Mouse (Mus musculus) heart, embryonic 14.5 days (tissue): ENCODE data around the gene Rnf111. TPM values are rescaled to one million over a fixed set of nuclear protein-coding genes. Genes with fewer than 3 reads are reported as not detected.

ENCODE experiments used
- ATAC-seq: fragments of 200-750 bp; cut with Nextera tagmentation; 2 replicates; pipeline ENCODE4 v1.8.0; 2017; ENCODE audit warnings: low read depth, moderate TSS enrichment; ENCODE audit not compliant: insufficient number of reproducible peaks, insufficient read depth, low FRiP score
- H3K27ac ChIP-seq, 2 experiments: fragments of 200-500 bp in 1 of 2; fragments of 300-500 bp in 1 of 2; sonication (generic) in 1 of 2; replicated peaks in 1 of 2; 2 replicates each; pipeline ENCODE4 v1.5.1; 2012 to 2014; ENCODE audit warnings: low read depth in 2 of 2, low read length in 2 of 2, control low read depth in 1 of 2, mild to moderate bottlenecking in 1 of 2, mixed read lengths in 1 of 2; ENCODE audit not compliant: control insufficient read depth in 1 of 2, insufficient read depth in 1 of 2
- H3K27me3 ChIP-seq: fragments of 300-500 bp; sonication (generic); 2 replicates; pipeline ENCODE4 v1.6.1; 2014; ENCODE audit warnings: mild to moderate bottlenecking, low read length, control low read depth; ENCODE audit not compliant: control insufficient read depth, insufficient read depth
- H3K36me3 ChIP-seq: fragments of 300-500 bp; sonication (generic); 2 replicates; pipeline ENCODE4 v1.6.1; 2014; ENCODE audit warnings: mild to moderate bottlenecking, control low read depth, low read length, mixed read lengths; ENCODE audit not compliant: control insufficient read depth, insufficient read depth
- H3K4me1 ChIP-seq, 2 experiments: fragments of 200-500 bp in 1 of 2; fragments of 300-500 bp in 1 of 2; sonication (generic) in 1 of 2; 2 replicates each; pipeline ENCODE4 v1.6.1; 2012 to 2014; ENCODE audit warnings: low read length in 2 of 2, control low read depth in 1 of 2, mixed read lengths in 1 of 2; ENCODE audit not compliant: control insufficient read depth in 2 of 2, insufficient read depth in 2 of 2
- H3K4me2 ChIP-seq: fragments of 300-500 bp; sonication (generic); 2 replicates; pipeline ENCODE4 v1.6.1; 2014; ENCODE audit warnings: mild to moderate bottlenecking, low read length
- H3K4me3 ChIP-seq, 2 experiments: fragments of 200-500 bp in 1 of 2; fragments of 300-500 bp in 1 of 2; sonication (generic) in 1 of 2; 2 replicates each; pipeline ENCODE4 v1.5.1; 2012 to 2014; ENCODE audit warnings: low read length in 2 of 2, mild to moderate bottlenecking in 2 of 2, control low read depth in 1 of 2, low read depth in 1 of 2, moderate library complexity in 1 of 2; ENCODE audit not compliant: control insufficient read depth in 1 of 2, insufficient read depth in 1 of 2
- H3K9ac ChIP-seq: fragments of 300-500 bp; sonication (generic); 2 replicates; pipeline ENCODE4 v1.6.1; 2014; ENCODE audit warnings: mild to moderate bottlenecking, low read length
- H3K9me3 ChIP-seq: fragments of 300-500 bp; sonication (generic); 2 replicates; pipeline ENCODE4 v1.6.1; 2016; ENCODE audit warnings: low read length, control low read depth; ENCODE audit not compliant: control insufficient read depth
- WGBS: fragments of 180-500 bp; shearing (Covaris S2); extraction: QIAGEN DNeasy Blood & Tissue Kit; methylation state at CpG from one replicate; pipeline ENCODE4 v1.1.7; 2014; 5-methylcytosine and 5-hydroxymethylcytosine counted together
- polyA plus RNA-seq: library from polyadenylated mRNA; unstranded; fragments of >200 nt; fragmentation: Nextera tagmentation; extraction: Ambion mirVana; gene quantifications from 2 replicates; pipeline ENCODE4 v1.2.1, GENCODE M21; 2014

Rnf111 gene
- polyA plus RNA-seq, 1 experiment from 2014 or later = 22.8 TPM

DNA sequence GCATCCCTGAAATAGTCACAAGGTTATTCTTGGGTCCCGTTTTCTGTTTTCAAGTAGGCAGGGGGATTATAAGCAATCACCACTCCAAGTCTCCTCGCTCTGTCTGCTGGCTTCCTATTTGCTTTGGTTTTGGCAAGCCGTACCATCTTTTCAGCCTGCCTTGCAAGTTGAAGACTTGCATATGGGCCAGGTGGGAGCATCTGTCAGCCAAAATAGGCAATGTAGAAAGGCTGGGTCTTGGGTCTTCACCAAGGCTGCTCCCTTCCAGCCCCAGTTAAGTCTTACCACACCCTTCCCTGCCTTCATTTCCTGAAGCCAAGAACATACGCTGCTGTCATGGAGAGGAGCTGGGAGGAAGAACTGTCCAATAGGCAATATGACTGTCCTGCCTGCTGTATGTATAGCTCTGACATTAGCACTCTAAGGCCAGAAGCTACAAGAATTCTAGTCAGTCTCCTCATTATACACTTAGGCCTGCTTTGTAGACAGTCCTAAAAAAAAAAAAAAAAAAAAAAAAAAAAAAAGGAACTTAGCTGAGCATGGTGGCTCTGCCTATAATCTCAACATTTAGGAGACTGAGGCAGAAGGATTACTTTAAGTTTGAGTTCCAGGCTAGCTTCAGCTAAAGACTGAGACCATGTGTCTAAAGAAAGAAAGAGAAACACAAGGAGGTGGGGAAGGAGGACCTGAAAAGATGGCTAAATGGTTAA is 116.0 kb downstream of the Rnf111 start:
- ATAC-seq = no peak

DNA sequence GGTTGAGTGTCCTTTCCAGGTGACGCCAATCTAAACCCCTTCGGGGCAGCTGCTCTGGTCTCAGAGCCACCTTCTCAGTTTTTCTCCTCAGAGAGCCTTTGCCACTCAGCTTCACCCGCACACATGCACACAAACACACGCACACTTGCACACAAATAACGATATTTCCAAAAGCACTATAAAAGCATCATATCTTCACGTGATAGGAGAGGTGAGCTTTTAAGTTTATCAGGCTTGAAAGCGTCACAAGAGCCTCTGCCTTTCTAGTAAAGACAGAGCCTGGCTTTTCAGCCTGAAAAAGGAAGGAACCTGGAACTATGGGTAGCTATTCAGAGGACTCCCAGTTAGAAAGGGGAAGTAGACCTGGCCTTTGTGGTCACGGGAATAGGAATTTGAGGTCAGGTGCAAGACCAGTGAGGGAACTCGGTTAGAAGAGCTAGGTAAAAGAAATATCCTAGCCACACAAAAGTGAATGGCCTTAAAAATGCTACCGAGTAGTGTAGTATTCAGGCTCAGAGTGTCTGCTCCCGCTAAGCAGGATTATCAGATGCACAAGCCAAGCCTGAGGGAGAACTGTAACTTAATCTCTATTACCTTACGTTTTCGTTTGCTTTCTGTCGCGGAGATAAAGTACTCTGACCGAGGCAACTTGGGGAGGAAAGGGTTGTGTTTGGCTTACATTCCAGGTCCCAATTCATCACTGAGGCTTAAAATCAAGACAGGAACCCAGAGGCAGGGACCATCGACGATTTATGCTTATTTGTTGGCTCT is 118.4 kb downstream of the Rnf111 start:
- Histone ChIP-seq H3K4me2 (no peak overlapping the region), H3K27me3 (no peaks in the 10 kb centered on the region), H3K27ac (no peak overlapping the region), H3K9ac (no peak overlapping the region), H3K4me3 (no peak overlapping the region), H3K4me1 (no peaks in the 10 kb centered on the region), H3K36me3 (peaks cover 40% of the 10 kb centered on the region), H3K9me3 (no peaks in the 10 kb centered on the region)
- no peak for ATAC-seq
- WGBS = 81% methylated on average over 18 of the region's 18 CpGs

More for the DNA sequence above, 116.0 kb downstream of the Rnf111 start:
- no peak overlapping the region for H3K27ac ChIP-seq
- no peaks in the 10 kb centered on the region for H3K27me3 ChIP-seq
- no peak overlapping the region for H3K4me3 ChIP-seq
- H3K9me3 ChIP-seq = no peaks in the 10 kb centered on the region
- no peaks in the 10 kb centered on the region for H3K4me1 ChIP-seq
- H3K9ac ChIP-seq = no peak overlapping the region
- no peak overlapping the region for H3K4me2 ChIP-seq
- WGBS = 77% methylated on average over 4 of the region's 4 CpGs
- peaks cover 33% of the 10 kb centered on the region for H3K36me3 ChIP-seq

DNA sequence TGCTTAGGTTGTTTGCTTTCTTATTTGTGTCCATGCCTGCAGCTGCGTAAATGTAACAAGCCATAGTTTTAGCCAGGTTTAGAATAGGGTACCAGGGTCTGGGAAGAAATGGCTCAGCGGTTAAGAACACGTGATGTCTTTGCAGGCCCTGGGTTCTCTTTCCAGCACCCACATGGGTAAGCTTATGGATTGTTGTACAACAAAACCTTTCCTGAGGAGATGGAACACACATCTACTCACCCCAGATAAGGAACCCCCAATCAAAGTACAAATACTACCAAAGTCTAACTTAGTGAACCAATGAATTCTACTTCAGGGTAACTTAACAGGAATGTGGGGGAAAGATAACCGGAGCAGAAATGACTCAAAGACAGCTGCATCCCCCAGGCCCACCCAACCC is 119.0 kb downstream of the Rnf111 start:
- peaks cover 44% of the 10 kb centered on the region for H3K36me3 ChIP-seq
- H3K4me1 ChIP-seq = no peaks in the 10 kb centered on the region
- no peaks in the 10 kb centered on the region for H3K9me3 ChIP-seq
- no peak overlapping the region for H3K4me2 ChIP-seq
- H3K27me3 ChIP-seq = no peaks in the 10 kb centered on the region
- 91% methylated on average over 4 of the region's 4 CpGs for WGBS
- no peak overlapping the region for H3K27ac ChIP-seq
- H3K4me3 ChIP-seq = no peak overlapping the region
- H3K9ac ChIP-seq = no peak overlapping the region
- no peak for ATAC-seq

GRCm38 (mm10) chr9:70383750-70384149 is 119.8 kb downstream of the Rnf111 start:
- no peaks in the 10 kb centered on the region for H3K4me1 ChIP-seq
- no peak overlapping the region for H3K9ac ChIP-seq
- H3K27me3 ChIP-seq = no peaks in the 10 kb centered on the region
- 74% methylated on average over 10 of the region's 10 CpGs for WGBS
- no peak overlapping the region for H3K4me2 ChIP-seq
- no peak overlapping the region for H3K27ac ChIP-seq
- H3K9me3 ChIP-seq = no peaks in the 10 kb centered on the region
- no peak for ATAC-seq
- H3K4me3 ChIP-seq = no peak overlapping the region
- H3K36me3 ChIP-seq = peaks cover 50% of the 10 kb centered on the region

GRCm38 (mm10) chr9:70382091-70382490 is 121.4 kb downstream of the Rnf111 start:
- no peak overlapping the region for H3K27ac ChIP-seq
- 63% methylated on average over 12 of the region's 12 CpGs for WGBS
- H3K9me3 ChIP-seq = no peaks in the 10 kb centered on the region
- H3K4me2 ChIP-seq = no peak overlapping the region
- H3K36me3 ChIP-seq = peaks cover 61% of the 10 kb centered on the region
- H3K4me3 ChIP-seq = no peak overlapping the region
- no peak overlapping the region for H3K9ac ChIP-seq
- no peak for ATAC-seq
- no peaks in the 10 kb centered on the region for H3K27me3 ChIP-seq
- H3K4me1 ChIP-seq = no peaks in the 10 kb centered on the region

DNA sequence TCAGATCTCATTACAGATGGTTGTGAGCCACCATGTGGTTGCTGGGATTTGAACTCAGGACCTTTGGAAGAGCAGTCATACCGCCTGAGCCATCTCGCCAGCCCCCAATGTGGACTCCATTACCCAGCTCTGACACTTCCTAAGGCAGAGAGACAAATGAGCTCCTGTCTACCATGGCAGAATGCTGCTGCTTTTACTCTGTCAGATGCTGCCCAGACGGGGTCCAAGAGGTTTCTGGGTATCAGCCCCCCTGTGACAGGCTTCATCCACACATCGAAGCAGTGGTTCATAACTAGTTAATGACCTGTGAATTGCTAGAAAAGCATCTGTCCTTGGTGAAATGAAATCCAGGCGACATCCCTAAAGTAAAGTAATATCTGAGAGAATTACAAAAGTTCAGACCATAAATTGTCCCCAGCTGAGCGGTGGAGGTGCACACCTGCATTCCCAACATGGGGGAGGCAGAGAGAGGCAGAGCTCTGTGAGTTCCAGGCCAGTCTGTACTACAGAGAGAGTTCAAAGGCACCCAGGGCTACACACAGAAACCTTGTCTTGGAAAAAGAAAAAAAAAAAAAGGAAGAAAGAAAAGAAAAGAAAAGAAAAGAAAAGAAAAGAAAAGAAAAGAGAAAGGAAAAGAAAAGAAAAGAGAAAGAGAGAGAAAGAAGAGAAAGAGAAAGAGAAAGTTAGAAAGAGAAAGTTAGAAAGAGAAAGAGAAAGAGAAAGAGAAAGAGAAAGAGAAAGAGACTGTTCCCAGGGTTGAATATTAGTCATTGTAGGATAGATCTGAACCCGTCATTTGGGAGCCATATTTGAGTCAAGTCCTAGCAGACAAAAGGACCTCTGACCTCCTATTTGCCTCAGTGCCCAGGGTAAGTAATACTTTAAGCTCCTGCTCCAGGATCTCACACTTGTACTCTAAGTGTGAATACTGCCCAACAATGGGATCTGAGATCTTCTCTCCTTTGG is 123.7 kb downstream of the Rnf111 start:
- ATAC-seq = no peak
- Histone ChIP-seq H3K4me2 (no peak overlapping the region), H3K9me3 (no peaks in the 10 kb centered on the region), H3K27me3 (no peaks in the 10 kb centered on the region), H3K36me3 (peaks cover 61% of the 10 kb centered on the region), H3K27ac (no peak overlapping the region), H3K9ac (no peak overlapping the region), H3K4me1 (no peaks in the 10 kb centered on the region), H3K4me3 (no peak overlapping the region)
- WGBS = 89% methylated on average over 7 of the region's 7 CpGs
